Mouse (Mus musculus): ENCODE results near the gene Tulp2.

DNA sequence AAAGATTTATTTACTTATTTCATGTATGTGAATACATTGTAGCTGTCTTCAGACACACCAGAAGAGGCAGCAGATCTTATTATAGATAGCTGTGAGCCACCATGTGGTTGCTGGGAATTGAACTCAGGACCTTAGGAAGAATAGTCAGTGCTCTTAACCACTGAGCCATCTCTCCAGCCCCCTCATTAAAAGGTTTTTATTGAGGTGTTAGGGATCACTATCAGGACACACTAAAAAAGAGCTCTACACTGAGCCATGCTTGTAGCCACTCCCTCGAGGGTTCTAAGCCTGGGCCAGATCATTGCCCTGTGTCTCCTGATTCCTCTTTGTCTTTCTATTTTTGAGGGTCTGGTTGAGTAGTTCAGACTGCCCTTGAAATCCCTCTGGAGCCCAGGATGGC lies 5.2 kb upstream of the Tulp2 start:
- TF ChIP-seq CTCF (IDR thresholded peaks at IDR 0.05; ENCODE audit: insufficient read depth, low read length), result no peak
- no peak for TF ChIP-seq POLR2A (IDR thresholded peaks at IDR 0.05; ENCODE audit: borderline replicate concordance, extremely low read depth, low read depth, low read length)
